Mouse (Mus musculus) testis, adult 2 months (tissue): ENCODE data around the gene Spata21.

Source experiments
- CTCF ChIP-seq: fragments of 200-500 bp; IDR thresholded peaks from 2 replicates; pipeline ENCODE4 v1.5.1; 2012; ENCODE audit warnings: low read depth, mild to moderate bottlenecking, inconsistent platforms, low read length, moderate library complexity; ENCODE audit not compliant: control insufficient read depth, insufficient read depth, insufficient replicate concordance
- POLR2A ChIP-seq: fragments of 200-500 bp; IDR thresholded peaks from 2 replicates; pipeline ENCODE4 v1.6.1; 2012; ENCODE audit warnings: low read depth, mild to moderate bottlenecking, inconsistent platforms, low read length, moderate library complexity; ENCODE audit not compliant: control insufficient read depth

- TF ChIP-seq CTCF (no peak), POLR2A (no peak)
Observed at GRCm38 (mm10) chr4:141074109-141074508, 14.0 kb upstream of the Spata21 start.
